Mouse (Mus musculus) liver, embryonic 14.5 days (tissue): ENCODE measurements around the gene Samd1. TPM values are rescaled to one million over a fixed set of nuclear protein-coding genes. Genes with fewer than 3 reads are reported as not detected.

Experiments used
- ATAC-seq: fragments of 200-750 bp; cut with Nextera tagmentation; 2 replicates; pipeline ENCODE4 v1.8.0; 2017; ENCODE audit warnings: moderate number of reproducible peaks, mild to moderate bottlenecking, moderate library complexity; ENCODE audit not compliant: insufficient read depth
- DNase-seq, 3 experiments: peaks; one replicate each; pipeline ENCODE4 v3.0.0-alpha.2; 2012 to 2013; ENCODE audit warnings: low read depth in 3 of 3, low spot score in 3 of 3
- H3K27ac ChIP-seq: fragments of 300-500 bp; sonication (generic); 2 replicates; pipeline ENCODE4 v1.5.1; 2014; ENCODE audit warnings: moderate library complexity, mild to moderate bottlenecking, control low read depth, inconsistent platforms
- H3K27me3 ChIP-seq: fragments of 300-500 bp; sonication (generic); 2 replicates; pipeline ENCODE4 v1.6.1; 2014; ENCODE audit warnings: mild to moderate bottlenecking, low read length, moderate library complexity; ENCODE audit not compliant: control insufficient read depth, insufficient read depth
- H3K36me3 ChIP-seq: fragments of 300-500 bp; sonication (generic); replicated peaks from 2 replicates; pipeline ENCODE4 v1.6.1; 2014; ENCODE audit warnings: low read depth; ENCODE audit not compliant: control insufficient read depth, insufficient read depth
- H3K4me1 ChIP-seq, 2 experiments: fragments of 200-500 bp in 1 of 2; fragments of 300-500 bp in 1 of 2; sonication (generic) in 1 of 2; replicated peaks; 2 replicates each; pipeline ENCODE4 v1.6.1; 2012 to 2014; ENCODE audit warnings: antibody characterized with exemption in 1 of 2, inconsistent platforms in 1 of 2, low read length in 1 of 2; ENCODE audit not compliant: control insufficient read depth in 2 of 2, insufficient read depth in 2 of 2
- H3K4me2 ChIP-seq: fragments of 300-500 bp; sonication (generic); 2 replicates; pipeline ENCODE4 v1.6.1; 2014; ENCODE audit warnings: low read depth, mild to moderate bottlenecking, control low read depth, moderate library complexity
- H3K4me3 ChIP-seq, 2 experiments: fragments of 200-500 bp in 1 of 2; fragments of 300-500 bp in 1 of 2; sonication (generic) in 1 of 2; 2 replicates each; pipeline ENCODE4 v1.5.1; 2012 to 2014; ENCODE audit warnings: low read depth in 2 of 2, low read length in 2 of 2, mild to moderate bottlenecking in 2 of 2, control low read depth in 1 of 2, inconsistent platforms in 1 of 2, moderate library complexity in 1 of 2; ENCODE audit not compliant: insufficient read depth in 1 of 2
- H3K9ac ChIP-seq: fragments of 300-500 bp; sonication (generic); replicated peaks from 2 replicates; pipeline ENCODE4 v1.6.1; 2014; ENCODE audit warnings: mild to moderate bottlenecking, control low read depth, moderate library complexity
- H3K9me3 ChIP-seq: fragments of 300-500 bp; sonication (generic); 2 replicates; pipeline ENCODE4 v1.6.1; 2016; ENCODE audit warnings: low read length, mixed read lengths; ENCODE audit not compliant: control insufficient read depth
- CTCF ChIP-seq: IDR thresholded peaks from 2 replicates; pipeline ENCODE4 v1.5.1; 2016; ENCODE audit warnings: antibody characterized with exemption, low read depth, control low read depth
- EP300 ChIP-seq: IDR thresholded peaks from 2 replicates; pipeline ENCODE4 v1.6.1; 2016; ENCODE audit warnings: antibody characterized with exemption, low read depth
- WGBS: fragments of 180-500 bp; shearing (Covaris S2); extraction: QIAGEN DNeasy Blood & Tissue Kit; methylation state at CpG from one replicate; pipeline ENCODE4 v1.1.7; 2014; ENCODE audit not compliant: insufficient replicate concordance; 5-methylcytosine and 5-hydroxymethylcytosine counted together
- polyA plus RNA-seq, 2 experiments: library from polyadenylated mRNA; depleted of rRNA in 1 of 2; stranded (reverse) in 1 of 2; unstranded in 1 of 2; fragments of >200 nt; fragmentation: Nextera tagmentation in 1 of 2; extraction: Ambion mirVana in 1 of 2; gene quantifications; 2 replicates each; pipeline versions ENCODE4 v1.2.1 to v1.2.3; 2012 to 2014

Gene Samd1
- polyA plus RNA-seq, 2 experiments: 9.3 to 34.5 TPM

DNA sequence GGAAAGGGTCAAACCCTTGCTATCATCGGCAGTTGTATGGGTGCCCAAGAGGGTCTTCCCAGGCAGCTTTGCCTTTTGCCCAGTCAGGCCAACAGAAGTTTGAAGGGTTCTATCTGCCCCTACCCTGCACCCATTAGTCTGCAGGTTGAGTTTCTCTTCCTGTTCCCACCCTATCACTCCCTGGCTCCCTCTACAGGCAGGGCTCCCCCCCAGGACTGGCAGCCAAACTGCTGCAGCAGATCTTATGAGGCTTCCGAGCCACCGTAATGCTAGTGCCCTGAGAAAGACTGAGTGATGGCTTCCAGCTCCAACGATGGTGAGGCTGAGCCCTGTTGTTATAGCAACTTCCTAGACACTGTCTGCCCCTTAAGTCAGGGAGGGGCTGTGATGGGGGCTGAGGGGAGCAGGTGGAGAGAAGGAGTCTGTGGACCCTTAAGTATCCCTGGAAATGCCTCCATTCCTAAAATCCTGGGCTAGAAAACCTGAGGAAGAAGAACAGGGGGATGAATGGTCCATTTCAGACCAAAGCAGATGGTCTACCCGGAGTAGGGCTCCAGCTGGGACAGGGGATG, 20.6 kb upstream of the Samd1 start:
- DNase-seq (no peak), ATAC-seq (no peak)
- H3K36me3 ChIP-seq: peaks cover 2% of the 10 kb centered on the region
- peaks cover 0 to 14% of the 10 kb centered on the region in 2 experiments; a peak in 2 of 4 replicates for H3K4me1 ChIP-seq
- H3K27me3 ChIP-seq: no peaks in the 10 kb centered on the region
- no peak overlapping the region for H3K4me3 ChIP-seq
- H3K27ac ChIP-seq: no peak overlapping the region
- TF ChIP-seq EP300 (no peak), CTCF (peak; percentile 50)
- H3K4me2 ChIP-seq: no peak overlapping the region
- WGBS: 73% methylated on average over 5 of the region's 5 CpGs
- H3K9ac ChIP-seq: no peak overlapping the region
- no peaks in the 10 kb centered on the region for H3K9me3 ChIP-seq

DNA sequence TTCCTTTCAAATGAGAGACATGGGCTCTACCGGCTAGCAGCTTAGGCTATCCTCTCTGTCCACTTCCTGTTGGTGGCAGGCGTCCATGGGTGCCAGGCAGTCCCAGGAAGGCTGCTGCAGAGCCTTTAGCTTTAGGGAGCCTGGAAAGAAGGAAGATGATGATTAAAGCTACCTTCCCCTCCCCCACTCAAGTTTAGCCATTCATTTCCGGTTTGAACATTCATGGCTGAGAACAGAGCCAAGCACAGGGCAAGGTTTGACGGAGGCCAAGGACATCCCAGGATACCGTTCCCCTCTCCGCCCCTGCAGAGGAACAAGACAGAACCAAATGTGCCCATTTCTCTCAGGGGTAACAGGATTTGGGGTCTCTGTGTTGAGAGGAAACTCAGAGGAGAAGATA, 19.8 kb upstream of the Samd1 start:
- Histone ChIP-seq H3K36me3 (peaks cover 2% of the 10 kb centered on the region), H3K4me2 (no peak overlapping the region), H3K9ac (no peak overlapping the region), H3K27me3 (no peaks in the 10 kb centered on the region), H3K4me1 (peaks cover 0 to 13% of the 10 kb centered on the region in 2 experiments; a peak in 2 of 4 replicates), H3K4me3 (no peak overlapping the region), H3K27ac (no peak overlapping the region), H3K9me3 (no peaks in the 10 kb centered on the region)
- DNase-seq (no peak), ATAC-seq (no peak)
- 51% methylated on average over 6 of the region's 6 CpGs for WGBS
- TF ChIP-seq CTCF (no peak), EP300 (no peak)

DNA sequence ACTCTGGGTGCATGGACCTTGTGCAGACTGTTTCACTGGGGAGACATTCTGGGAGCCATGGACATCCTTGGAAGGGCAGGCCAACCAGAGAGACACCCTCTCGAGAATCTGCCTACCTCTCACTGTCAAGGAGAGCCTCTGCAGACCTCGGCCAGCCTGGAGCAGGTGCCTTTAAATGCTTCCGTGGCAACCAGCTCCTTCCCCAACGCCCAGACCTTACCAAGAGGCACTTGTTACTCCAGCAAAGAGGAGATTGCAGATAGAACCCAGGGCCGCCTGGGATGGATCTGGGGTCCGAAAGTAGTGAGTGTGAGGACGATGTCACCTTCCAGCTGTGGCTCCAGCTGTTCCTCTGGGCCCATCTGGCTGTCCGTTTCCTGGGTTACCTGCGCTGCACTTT, 19.3 kb upstream of the Samd1 start:
- Histone ChIP-seq H3K4me1 (peaks cover 0 to 13% of the 10 kb centered on the region in 2 experiments; a peak in 2 of 4 replicates), H3K4me2 (no peak overlapping the region), H3K27me3 (no peaks in the 10 kb centered on the region), H3K36me3 (peaks cover 2% of the 10 kb centered on the region), H3K9me3 (no peaks in the 10 kb centered on the region), H3K27ac (no peak overlapping the region), H3K9ac (no peak overlapping the region), H3K4me3 (no peak overlapping the region)
- TF ChIP-seq CTCF (no peak), EP300 (no peak)
- 72% methylated on average over 9 of the region's 9 CpGs for WGBS
- DNase-seq: no peak
- no peak for ATAC-seq

DNA sequence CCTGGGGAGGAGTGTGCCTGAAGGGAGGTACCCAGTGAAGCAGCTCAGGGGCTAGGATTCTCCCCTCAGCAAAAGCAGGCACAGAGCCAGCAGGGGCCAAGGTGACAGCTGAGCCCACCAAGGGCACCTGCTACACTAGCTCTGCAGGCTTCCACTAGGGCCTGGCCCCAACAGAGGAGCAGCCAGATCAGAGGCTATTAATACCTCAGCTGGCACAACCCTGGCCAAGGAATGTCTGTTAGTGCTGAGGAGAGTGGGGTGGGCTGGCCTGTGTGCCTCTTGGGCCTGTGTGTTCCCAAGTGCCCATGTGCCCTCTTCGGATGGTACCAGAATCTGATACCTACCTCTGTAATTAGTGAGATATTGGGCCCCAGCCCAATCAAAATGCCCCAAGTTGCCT, 17.2 kb upstream of the Samd1 start:
- Histone ChIP-seq H3K27ac (no peak overlapping the region), H3K9ac (no peak overlapping the region), H3K4me1 (peaks cover 0 to 8% of the 10 kb centered on the region in 2 experiments; a peak in 1 of 4 replicates), H3K27me3 (no peaks in the 10 kb centered on the region), H3K36me3 (peaks cover 5% of the 10 kb centered on the region), H3K9me3 (no peaks in the 10 kb centered on the region), H3K4me2 (no peak overlapping the region), H3K4me3 (no peak overlapping the region)
- no peak for ATAC-seq
- 75% methylated on average over 1 of the region's 1 CpGs for WGBS
- TF ChIP-seq EP300: no peak
- DNase-seq: no peak

DNA sequence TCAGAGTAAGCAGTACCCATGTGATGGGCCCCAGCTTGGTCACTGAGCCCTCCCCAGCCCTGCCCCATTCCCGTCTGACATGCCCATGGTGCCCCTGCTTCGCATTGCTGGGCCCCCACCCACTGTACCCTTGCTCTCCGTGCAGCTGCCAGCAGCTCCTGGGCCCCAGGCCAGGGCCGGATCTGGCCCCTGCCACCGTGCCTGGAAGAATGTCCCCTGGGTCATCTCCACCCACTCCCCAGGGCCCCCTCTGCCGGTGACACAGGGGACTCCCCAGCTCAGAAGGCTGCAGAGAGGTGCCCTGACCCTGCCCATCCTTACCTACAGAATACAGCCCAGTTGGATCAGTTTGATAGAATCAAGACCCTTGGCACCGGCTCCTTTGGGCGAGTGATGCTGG, 16.6 kb upstream of the Samd1 start:
- Histone ChIP-seq H3K27me3 (no peaks in the 10 kb centered on the region), H3K4me3 (no peak overlapping the region), H3K36me3 (peaks cover 5% of the 10 kb centered on the region), H3K9me3 (no peaks in the 10 kb centered on the region), H3K9ac (no peak overlapping the region), H3K4me1 (peaks cover 0 to 8% of the 10 kb centered on the region in 2 experiments; a peak in 1 of 4 replicates), H3K4me2 (no peak overlapping the region), H3K27ac (no peak overlapping the region)
- TF ChIP-seq CTCF: no peak; the same call in 1 of the 2 replicates
- no peak for TF ChIP-seq EP300
- ATAC-seq (0 out of 2 replicates have a peak, but pooled peaks have one; percentile 17), DNase-seq (no peak)
- 76% methylated on average over 8 of the region's 8 CpGs for WGBS
